Mouse (Mus musculus): ENCODE data around the gene Brca2. TPM values are rescaled to one million over a fixed set of nuclear protein-coding genes. Genes with fewer than 3 reads are reported as not detected.

Brca2 gene
- polyA plus RNA-seq, 1 experiment: 7.5 TPM

GRCm38 (mm10) chr5:150606131-150606530 lies 83.7 kb downstream of the Brca2 start:
- Histone ChIP-seq H3K4me1 (ENCODE audit: control insufficient read depth, insufficient read depth, low read length) (peaks cover 4% of the 10 kb centered on the region), H3K4me3 (ENCODE audit: insufficient read depth, low read length) (no peak overlapping the region), H3K27ac (ENCODE audit: insufficient read depth, low read depth, low read length) (no peak overlapping the region)
- TF ChIP-seq CTCF (IDR thresholded peaks at IDR 0.05; ENCODE audit: low read depth, low read length) (no peak), POLR2A (IDR thresholded peaks at IDR 0.05; ENCODE audit: borderline replicate concordance, low read depth, low read length) (no peak)

- no peak overlapping the region for H3K27ac ChIP-seq (ENCODE audit: insufficient read depth, low read depth, low read length)
- H3K4me3 ChIP-seq (ENCODE audit: insufficient read depth, low read length): no peak overlapping the region
- peaks cover 15% of the 10 kb centered on the region for H3K4me1 ChIP-seq (ENCODE audit: control insufficient read depth, insufficient read depth, low read length)
- no peak for TF ChIP-seq POLR2A (IDR thresholded peaks at IDR 0.05; ENCODE audit: borderline replicate concordance, low read depth, low read length)
- TF ChIP-seq CTCF (IDR thresholded peaks at IDR 0.05; ENCODE audit: low read depth, low read length): no peak
Observed at GRCm38 (mm10) chr5:150607631-150608030, 85.2 kb downstream of the Brca2 start.

GRCm38 (mm10) chr5:150611136-150611535 lies 88.7 kb downstream of the Brca2 start:
- H3K27ac ChIP-seq (ENCODE audit: insufficient read depth, low read depth, low read length): no peak overlapping the region
- peaks cover 15% of the 10 kb centered on the region for H3K4me1 ChIP-seq (ENCODE audit: control insufficient read depth, insufficient read depth, low read length)
- no peak overlapping the region for H3K4me3 ChIP-seq (ENCODE audit: insufficient read depth, low read length)
- TF ChIP-seq POLR2A (IDR thresholded peaks at IDR 0.05; ENCODE audit: borderline replicate concordance, low read depth, low read length) (no peak), CTCF (IDR thresholded peaks at IDR 0.05; ENCODE audit: low read depth, low read length) (no peak)

- no peak for TF ChIP-seq CTCF (IDR thresholded peaks at IDR 0.05; ENCODE audit: low read depth, low read length)
- Histone ChIP-seq H3K27ac (ENCODE audit: insufficient read depth, low read depth, low read length) (no peak overlapping the region), H3K4me3 (ENCODE audit: insufficient read depth, low read length) (peak overlapping the region; percentile 28; the same call in 1 of the 2 replicates), H3K4me1 (ENCODE audit: control insufficient read depth, insufficient read depth, low read length) (peaks cover 15% of the 10 kb centered on the region)
Observed at GRCm38 (mm10) chr5:150611697-150612096, 89.3 kb downstream of the Brca2 start.

DNA sequence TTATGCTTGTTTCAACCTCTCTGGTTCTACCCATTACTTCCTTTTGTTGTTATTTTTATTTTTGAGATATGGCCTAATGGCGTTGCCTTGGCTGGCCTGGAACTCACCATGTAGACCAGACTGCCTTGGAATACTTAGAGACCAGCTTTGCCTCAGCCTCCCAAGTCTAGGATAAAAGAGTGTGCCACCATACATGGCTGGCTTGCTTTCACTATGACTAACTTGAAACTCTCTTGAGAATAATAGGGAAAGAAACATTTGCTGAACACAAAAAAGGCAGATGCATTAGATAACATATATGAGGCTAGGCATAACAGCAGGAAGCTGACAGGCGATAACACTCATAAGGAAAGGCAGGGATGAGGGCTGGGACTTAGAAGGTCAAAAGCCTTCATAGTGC lies 91.6 kb downstream of the Brca2 start:
- no peak overlapping the region for H3K4me3 ChIP-seq (ENCODE audit: insufficient read depth, low read length)
- peaks cover 13% of the 10 kb centered on the region for H3K4me1 ChIP-seq (ENCODE audit: control insufficient read depth, insufficient read depth, low read length)
- H3K27ac ChIP-seq (ENCODE audit: insufficient read depth, low read depth, low read length): no peak overlapping the region
- TF ChIP-seq POLR2A (IDR thresholded peaks at IDR 0.05; ENCODE audit: borderline replicate concordance, low read depth, low read length) (no peak), CTCF (IDR thresholded peaks at IDR 0.05; ENCODE audit: low read depth, low read length) (no peak)

- no peak overlapping the region for H3K27ac ChIP-seq (ENCODE audit: insufficient read depth, low read depth, low read length)
- H3K4me1 ChIP-seq (ENCODE audit: control insufficient read depth, insufficient read depth, low read length): peaks cover 12% of the 10 kb centered on the region
- TF ChIP-seq POLR2A (IDR thresholded peaks at IDR 0.05; ENCODE audit: borderline replicate concordance, low read depth, low read length) (no peak), CTCF (IDR thresholded peaks at IDR 0.05; ENCODE audit: low read depth, low read length) (no peak)
- no peak overlapping the region for H3K4me3 ChIP-seq (ENCODE audit: insufficient read depth, low read length)
Observed at GRCm38 (mm10) chr5:150616216-150616615, 93.8 kb downstream of the Brca2 start.

DNA sequence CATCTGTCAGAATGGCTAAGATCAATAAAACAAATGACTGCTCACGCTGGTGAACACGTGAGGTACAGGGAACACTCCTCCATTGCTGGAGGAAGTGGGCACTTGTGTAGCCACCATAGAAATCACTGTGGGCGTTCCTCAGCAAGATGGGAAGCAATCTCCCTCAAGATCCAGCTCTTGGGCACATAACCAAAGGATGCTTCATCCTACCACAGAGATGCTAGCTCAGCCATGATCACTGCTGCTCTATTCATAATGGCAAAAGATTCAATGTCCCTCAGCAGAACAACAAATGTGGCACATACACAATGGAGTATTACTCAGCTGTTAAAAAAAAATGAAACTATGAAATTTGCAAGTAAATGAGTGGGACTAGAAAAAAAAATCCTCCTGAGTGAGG lies 94.3 kb downstream of the Brca2 start:
- TF ChIP-seq POLR2A (IDR thresholded peaks at IDR 0.05; ENCODE audit: borderline replicate concordance, low read depth, low read length): no peak
- no peak for TF ChIP-seq CTCF (IDR thresholded peaks at IDR 0.05; ENCODE audit: low read depth, low read length)
- H3K4me3 ChIP-seq (ENCODE audit: insufficient read depth, low read length): no peak overlapping the region
- peaks cover 12% of the 10 kb centered on the region for H3K4me1 ChIP-seq (ENCODE audit: control insufficient read depth, insufficient read depth, low read length)
- H3K27ac ChIP-seq (ENCODE audit: insufficient read depth, low read depth, low read length): no peak overlapping the region

DNA sequence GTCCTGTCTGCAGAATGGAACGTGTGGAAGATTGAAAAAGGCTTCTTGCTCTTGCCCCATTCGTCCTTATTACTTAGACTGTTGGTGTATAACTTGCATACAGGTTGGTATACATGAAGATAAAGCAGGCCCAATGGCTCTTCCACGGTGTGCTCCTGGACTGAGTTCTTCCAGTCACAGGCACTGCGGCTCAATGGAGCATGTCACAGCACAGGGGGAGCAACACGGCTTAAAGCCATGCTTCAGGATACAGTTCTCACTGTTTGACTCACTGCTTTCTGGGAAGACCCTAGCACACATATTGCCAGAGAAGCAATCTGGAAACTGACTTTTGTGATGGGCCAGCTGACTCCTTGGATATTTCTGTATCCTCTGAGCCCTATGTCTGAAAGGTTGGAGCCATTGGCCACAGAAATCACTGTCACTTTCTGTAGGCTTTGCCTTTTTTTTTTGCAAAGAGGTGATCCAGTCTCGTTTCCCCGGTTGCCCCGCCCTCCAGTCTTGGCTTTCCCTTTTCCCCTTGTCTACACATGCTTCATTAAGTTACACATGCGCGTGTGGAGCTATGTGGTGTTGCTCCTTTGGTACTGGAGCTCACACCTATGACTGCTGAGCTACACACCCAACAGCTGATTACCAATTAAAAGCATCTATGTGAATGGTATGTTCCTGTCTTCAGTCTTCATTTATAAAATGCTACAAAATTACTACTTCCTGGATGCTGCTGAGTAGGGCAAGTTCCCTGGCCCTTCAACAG lies 96.3 kb downstream of the Brca2 start:
- TF ChIP-seq CTCF (IDR thresholded peaks at IDR 0.05; ENCODE audit: low read depth, low read length) (no peak), POLR2A (IDR thresholded peaks at IDR 0.05; ENCODE audit: borderline replicate concordance, low read depth, low read length) (no peak)
- Histone ChIP-seq H3K4me3 (ENCODE audit: insufficient read depth, low read length) (no peak overlapping the region), H3K27ac (ENCODE audit: insufficient read depth, low read depth, low read length) (no peak overlapping the region), H3K4me1 (ENCODE audit: control insufficient read depth, insufficient read depth, low read length) (peaks cover 19% of the 10 kb centered on the region)

Other genes with a start within 250 kb of the Brca2 start
- not detected in 2 replicates for gene Zar1l, start 4.5 kb upstream of the Brca2 start, polyA plus RNA-seq (2012; ENCODE audit: insufficient read depth, insufficient read length, missing spikeins)
- 112 and 121 TPM in 2 replicates for gene N4bp2l1, start 74.6 kb downstream of the Brca2 start, polyA plus RNA-seq (2012; ENCODE audit: insufficient read depth, insufficient read length, missing spikeins)
- gene N4bp2l2, start 143.6 kb downstream of the Brca2 start, polyA plus RNA-seq (2012; ENCODE audit: insufficient read depth, insufficient read length, missing spikeins): 65.9 and 67.2 TPM in 2 replicates
- gene Pds5b, start 151.1 kb downstream of the Brca2 start, polyA plus RNA-seq (2012; ENCODE audit: insufficient read depth, insufficient read length, missing spikeins): 15.6 and 18.4 TPM in 2 replicates